Mouse (Mus musculus) ES-Bruce4 (cell line): ENCODE measurements around the gene Plppr3.

Experiments used
- CTCF ChIP-seq: IDR thresholded peaks from one replicate; pipeline ENCODE4 v1.8.1; 2011; ENCODE audit warnings: low read depth, low read length
- EP300 ChIP-seq: IDR thresholded peaks from 2 replicates; pipeline ENCODE4 v1.6.1; 2011; ENCODE audit warnings: low read depth, low read length; ENCODE audit not compliant: insufficient read depth
- POLR2A ChIP-seq: IDR thresholded peaks from one replicate; pipeline ENCODE4 v1.8.1; 2011; ENCODE audit warnings: low read length; ENCODE audit not compliant: insufficient read depth

GRCm38 (mm10) chr10:79877174-79877573 lies 2.7 kb upstream of the Plppr3 start:
- TF ChIP-seq CTCF (no peak), POLR2A (no peak), EP300 (no peak)
